Mouse (Mus musculus): ENCODE measurements at regions not wholly inside any gene's neighbourhood (a gene's known extent, or its start where the extent isn't known, plus 50 kb on each side); places are given as distances from the start of the nearest gene placed in this dataset.
A peak's percentile ranks its signal among the peaks of the same experiment; 100 is the strongest.

DNA sequence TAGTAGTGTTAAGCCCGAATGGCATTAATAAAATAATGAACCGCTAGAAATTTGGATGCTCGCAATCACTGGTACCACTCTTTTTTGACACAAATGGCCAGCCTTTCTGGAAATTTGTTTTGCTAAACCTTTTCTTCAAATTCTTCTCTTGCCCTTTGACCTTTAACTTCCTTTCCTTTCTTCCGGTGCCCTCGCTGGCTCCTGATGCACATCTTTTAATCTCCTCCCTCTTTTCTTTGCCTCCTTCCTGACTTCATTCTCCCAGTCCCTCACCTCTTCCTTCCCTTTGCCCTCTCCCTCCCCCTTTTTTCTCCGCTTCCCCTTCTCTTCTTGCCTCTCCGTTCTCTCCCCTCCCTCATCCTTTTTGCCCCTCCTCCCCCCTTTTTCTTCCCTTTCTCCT, 118.3 kb upstream of the Zfhx3 start:
- Histone ChIP-seq H3K9ac (replicated peaks; ENCODE audit: low read depth, low read length) (no peak overlapping the region; the same call in 1 of the 2 replicates), H3K4me1 (ENCODE audit: control insufficient read depth, insufficient read depth, low read length) (peaks cover 10% of the 10 kb centered on the region), H3K4me2 (ENCODE audit: low read depth, low read length) (peak overlapping the region; percentile 44; the same call in 1 of the 2 replicates), H3K27ac (ENCODE audit: low read depth, low read length) (no peak overlapping the region), H3K9me3 (ENCODE audit: control insufficient read depth, low read length) (no peaks in the 10 kb centered on the region), H3K36me3 (ENCODE audit: control insufficient read depth, insufficient read depth, low read length) (no peaks in the 10 kb centered on the region), H3K4me3 (ENCODE audit: low read depth, low read length) (no peak overlapping the region), H3K27me3 (ENCODE audit: control insufficient read depth, insufficient read depth, low read length) (no peaks in the 10 kb centered on the region)
- 17% methylated on average over 7 of the region's 7 CpGs for WGBS
- no peak for ATAC-seq (ENCODE audit: low read depth)

DNA sequence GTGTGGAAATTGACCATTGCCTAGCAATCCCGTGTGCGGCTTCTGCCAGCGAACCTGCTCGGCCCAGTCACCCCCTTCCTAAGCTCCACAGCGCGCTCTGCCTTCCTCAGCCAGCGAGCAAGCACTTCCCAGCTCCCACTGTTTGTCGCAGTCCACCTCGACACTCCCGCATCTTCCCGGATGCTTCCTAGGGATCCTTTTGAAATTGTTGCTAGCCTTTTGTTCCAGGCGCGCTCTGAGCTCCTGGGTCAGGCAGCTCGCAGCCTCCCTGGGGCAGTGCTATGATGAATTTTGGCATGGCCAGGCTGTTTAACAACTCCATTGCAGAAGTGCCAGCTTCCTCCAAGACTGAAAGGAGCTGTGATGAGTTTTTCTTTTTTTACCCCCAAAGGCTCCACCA, 117.8 kb upstream of the Zfhx3 start:
- no peaks in the 10 kb centered on the region for H3K27me3 ChIP-seq (ENCODE audit: control insufficient read depth, insufficient read depth, low read length)
- peak overlapping the region; percentile 44 for H3K4me2 ChIP-seq (ENCODE audit: low read depth, low read length)
- peak overlapping the region; percentile 13; the same call in 1 of the 2 replicates for H3K4me3 ChIP-seq (ENCODE audit: low read depth, low read length)
- H3K9me3 ChIP-seq (ENCODE audit: control insufficient read depth, low read length), result no peaks in the 10 kb centered on the region
- H3K36me3 ChIP-seq (ENCODE audit: control insufficient read depth, insufficient read depth, low read length), result no peaks in the 10 kb centered on the region
- H3K9ac ChIP-seq (replicated peaks; ENCODE audit: low read depth, low read length), result peak overlapping the region; percentile 48; the same call in 1 of the 2 replicates
- 0% methylated on average over 14 of the region's 14 CpGs for WGBS
- peaks cover 6% of the 10 kb centered on the region; the same call in 1 of the 2 replicates for H3K4me1 ChIP-seq (ENCODE audit: control insufficient read depth, insufficient read depth, low read length)
- no peak overlapping the region for H3K27ac ChIP-seq (ENCODE audit: low read depth, low read length)
- ATAC-seq (ENCODE audit: low read depth), result no peak

DNA sequence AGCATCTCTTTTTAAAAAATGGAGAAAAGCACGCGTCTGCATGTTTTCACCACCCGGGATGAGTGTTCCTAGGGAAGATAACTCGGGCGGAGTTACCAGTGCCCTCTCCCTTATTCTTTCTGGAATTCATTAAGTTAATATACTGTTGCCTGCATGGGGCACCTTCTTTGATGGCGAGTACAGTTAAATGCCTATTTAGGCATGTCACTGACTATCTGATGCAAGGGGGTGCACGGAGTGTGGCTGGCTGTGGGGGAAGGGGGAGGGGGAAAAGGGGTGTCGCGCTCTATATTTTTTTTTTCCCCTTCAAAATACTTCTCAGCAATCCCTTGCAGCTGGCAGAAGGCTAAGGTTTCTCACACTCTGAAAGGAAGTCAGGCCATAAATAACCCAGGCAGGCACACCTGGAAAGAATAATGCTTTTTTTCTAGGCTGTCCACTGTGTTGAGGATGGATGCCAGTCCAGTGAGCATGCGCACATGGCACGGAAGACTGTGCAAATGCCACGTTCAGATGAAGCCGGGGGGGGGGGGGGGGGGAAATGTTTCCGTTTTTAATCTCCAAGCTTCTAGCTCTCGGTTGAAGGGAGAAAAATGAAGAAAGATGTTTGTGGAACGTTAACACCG, 114.8 kb upstream of the Zfhx3 start:
- no peak overlapping the region for H3K9ac ChIP-seq (replicated peaks; ENCODE audit: low read depth, low read length)
- H3K27me3 ChIP-seq (ENCODE audit: control insufficient read depth, insufficient read depth, low read length), result no peaks in the 10 kb centered on the region
- no peaks in the 10 kb centered on the region for H3K9me3 ChIP-seq (ENCODE audit: control insufficient read depth, low read length)
- no peaks in the 10 kb centered on the region for H3K36me3 ChIP-seq (ENCODE audit: control insufficient read depth, insufficient read depth, low read length)
- 48% methylated on average over 16 of the region's 17 CpGs for WGBS
- H3K4me2 ChIP-seq (ENCODE audit: low read depth, low read length), result no peak overlapping the region
- no peak for ATAC-seq (ENCODE audit: low read depth)
- H3K4me3 ChIP-seq (ENCODE audit: low read depth, low read length), result no peak overlapping the region
- no peak overlapping the region for H3K27ac ChIP-seq (ENCODE audit: low read depth, low read length)
- H3K4me1 ChIP-seq (ENCODE audit: control insufficient read depth, insufficient read depth, low read length), result no peaks in the 10 kb centered on the region

DNA sequence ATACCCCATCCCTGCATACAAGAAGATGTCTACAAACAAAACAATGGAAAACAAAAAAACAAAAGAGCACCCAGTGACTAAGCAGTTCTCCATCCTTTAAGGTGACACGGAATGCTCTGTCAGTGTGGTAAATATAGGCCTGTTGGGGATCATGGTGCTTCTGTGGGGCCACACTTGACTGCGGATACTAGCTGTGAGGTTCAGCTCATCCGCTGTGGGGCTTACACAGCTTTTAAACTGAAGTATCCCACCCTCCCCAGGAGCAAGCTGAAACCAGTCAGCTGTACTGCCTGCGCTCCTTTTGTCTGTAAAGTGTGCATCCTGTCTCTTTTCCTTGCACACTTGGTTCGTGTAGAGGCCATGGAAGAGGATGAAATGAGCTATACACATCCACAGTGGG, 113.9 kb upstream of the Zfhx3 start:
- no peak for ATAC-seq (ENCODE audit: low read depth)
- no peaks in the 10 kb centered on the region for H3K36me3 ChIP-seq (ENCODE audit: control insufficient read depth, insufficient read depth, low read length)
- no peak overlapping the region for H3K9ac ChIP-seq (replicated peaks; ENCODE audit: low read depth, low read length)
- H3K27ac ChIP-seq (ENCODE audit: low read depth, low read length), result no peak overlapping the region
- WGBS, result 86% methylated on average over 5 of the region's 5 CpGs
- no peaks in the 10 kb centered on the region for H3K9me3 ChIP-seq (ENCODE audit: control insufficient read depth, low read length)
- no peaks in the 10 kb centered on the region for H3K4me1 ChIP-seq (ENCODE audit: control insufficient read depth, insufficient read depth, low read length)
- H3K27me3 ChIP-seq (ENCODE audit: control insufficient read depth, insufficient read depth, low read length), result no peaks in the 10 kb centered on the region
- no peak overlapping the region for H3K4me3 ChIP-seq (ENCODE audit: low read depth, low read length)
- no peak overlapping the region for H3K4me2 ChIP-seq (ENCODE audit: low read depth, low read length)

DNA sequence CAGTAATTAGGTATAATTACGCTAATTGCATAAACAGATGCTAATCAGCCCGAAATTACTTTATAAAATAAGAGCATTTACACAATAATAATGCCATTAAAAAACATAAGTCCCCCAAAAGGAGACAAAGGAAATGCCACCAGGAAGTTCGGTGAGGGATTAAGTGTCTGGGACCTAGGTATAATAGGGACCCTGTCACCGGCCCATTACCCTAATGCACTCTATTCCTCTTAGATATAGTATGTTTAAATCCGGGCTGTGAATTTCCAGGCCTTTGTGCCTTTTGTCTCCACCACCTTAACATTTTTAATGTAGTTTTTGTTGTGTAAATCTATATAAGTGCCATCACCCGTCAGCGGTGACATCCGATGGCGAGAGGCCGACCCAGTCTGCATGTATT, 109.0 kb upstream of the Zfhx3 start:
- Histone ChIP-seq H3K27me3 (ENCODE audit: control insufficient read depth, insufficient read depth, low read length) (no peaks in the 10 kb centered on the region), H3K4me2 (ENCODE audit: low read depth, low read length) (no peak overlapping the region), H3K4me1 (ENCODE audit: control insufficient read depth, insufficient read depth, low read length) (no peaks in the 10 kb centered on the region), H3K36me3 (ENCODE audit: control insufficient read depth, insufficient read depth, low read length) (no peaks in the 10 kb centered on the region), H3K4me3 (ENCODE audit: low read depth, low read length) (no peak overlapping the region), H3K9ac (replicated peaks; ENCODE audit: low read depth, low read length) (no peak overlapping the region), H3K9me3 (ENCODE audit: control insufficient read depth, low read length) (no peaks in the 10 kb centered on the region), H3K27ac (ENCODE audit: low read depth, low read length) (no peak overlapping the region)
- WGBS, result 52% methylated on average over 10 of the region's 10 CpGs
- ATAC-seq (ENCODE audit: low read depth), result no peak

DNA sequence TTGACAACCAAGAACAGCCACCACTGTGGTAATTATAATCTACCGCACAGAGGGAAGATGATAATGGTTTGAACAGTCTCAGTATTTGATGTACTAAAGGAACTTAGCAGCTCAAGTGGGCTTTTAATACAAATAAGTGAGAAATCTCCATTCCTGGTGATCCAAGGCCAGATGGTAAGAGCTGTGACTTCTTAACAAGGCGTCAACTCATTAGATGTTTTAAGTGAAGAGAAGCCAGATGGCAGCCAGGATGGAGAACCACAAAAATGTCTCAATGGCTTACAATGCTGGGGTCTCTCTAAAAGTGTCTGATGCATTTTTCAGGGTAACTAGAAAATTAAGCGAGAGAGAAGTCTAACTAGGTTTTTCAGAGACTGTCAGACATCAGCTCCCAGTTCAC, 96.3 kb upstream of the Zfhx3 start:
- H3K4me2 ChIP-seq (ENCODE audit: low read depth, low read length), result no peak overlapping the region
- no peaks in the 10 kb centered on the region for H3K4me1 ChIP-seq (ENCODE audit: control insufficient read depth, insufficient read depth, low read length)
- no peak overlapping the region for H3K27ac ChIP-seq (ENCODE audit: low read depth, low read length)
- no peaks in the 10 kb centered on the region for H3K36me3 ChIP-seq (ENCODE audit: control insufficient read depth, insufficient read depth, low read length)
- H3K9ac ChIP-seq (replicated peaks; ENCODE audit: low read depth, low read length), result no peak overlapping the region
- H3K9me3 ChIP-seq (ENCODE audit: control insufficient read depth, low read length), result no peaks in the 10 kb centered on the region
- no peak overlapping the region for H3K4me3 ChIP-seq (ENCODE audit: low read depth, low read length)
- WGBS, result 88% methylated on average over 3 of the region's 3 CpGs
- no peaks in the 10 kb centered on the region for H3K27me3 ChIP-seq (ENCODE audit: control insufficient read depth, insufficient read depth, low read length)
- ATAC-seq (ENCODE audit: low read depth), result no peak

DNA sequence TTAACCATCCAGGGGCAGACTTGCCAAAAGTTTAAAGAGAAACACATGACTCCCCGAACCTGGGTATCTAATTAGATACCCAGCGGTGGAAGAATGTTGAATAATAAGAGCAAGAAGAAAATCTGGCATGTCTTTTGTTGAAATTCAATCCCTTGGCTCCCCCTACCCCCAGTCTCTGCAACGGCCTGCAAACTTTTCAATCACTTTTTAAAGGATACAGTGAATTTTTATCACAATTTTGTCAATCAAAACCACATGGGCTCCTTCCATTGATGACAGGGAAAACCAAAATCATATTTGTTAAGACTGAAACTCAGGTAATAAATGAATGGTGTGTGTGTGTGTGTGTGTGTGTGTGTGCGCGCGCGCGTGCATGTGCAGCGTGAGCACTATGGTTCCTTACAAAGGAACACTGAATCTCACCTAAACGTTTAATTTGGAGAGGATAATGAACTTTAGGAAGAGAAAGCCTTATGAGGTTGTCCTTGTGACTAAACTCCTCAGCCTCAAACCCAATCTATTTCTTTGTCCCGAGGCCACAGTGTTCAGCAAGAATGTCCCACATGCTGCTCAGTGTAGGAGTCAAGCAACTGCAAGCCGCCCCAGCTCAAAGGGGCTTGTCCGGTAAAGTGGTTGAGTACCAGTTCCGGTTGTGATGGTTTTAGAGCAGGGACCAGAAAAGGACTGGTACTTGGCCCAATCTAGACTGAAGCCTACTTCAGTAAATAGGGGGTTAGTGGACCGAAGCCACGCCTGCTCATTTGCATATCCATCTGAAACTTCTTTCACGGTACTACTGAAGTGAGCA, 91.0 kb upstream of the Zfhx3 start:
- ATAC-seq (ENCODE audit: low read depth), result no peak
- Histone ChIP-seq H3K9me3 (ENCODE audit: control insufficient read depth, low read length) (no peaks in the 10 kb centered on the region), H3K4me2 (ENCODE audit: low read depth, low read length) (no peak overlapping the region), H3K27ac (ENCODE audit: low read depth, low read length) (no peak overlapping the region), H3K36me3 (ENCODE audit: control insufficient read depth, insufficient read depth, low read length) (no peaks in the 10 kb centered on the region), H3K9ac (replicated peaks; ENCODE audit: low read depth, low read length) (no peak overlapping the region), H3K4me1 (ENCODE audit: control insufficient read depth, insufficient read depth, low read length) (no peaks in the 10 kb centered on the region), H3K27me3 (ENCODE audit: control insufficient read depth, insufficient read depth, low read length) (no peaks in the 10 kb centered on the region), H3K4me3 (ENCODE audit: low read depth, low read length) (no peak overlapping the region)
- WGBS, result 79% methylated on average over 17 of the region's 17 CpGs

DNA sequence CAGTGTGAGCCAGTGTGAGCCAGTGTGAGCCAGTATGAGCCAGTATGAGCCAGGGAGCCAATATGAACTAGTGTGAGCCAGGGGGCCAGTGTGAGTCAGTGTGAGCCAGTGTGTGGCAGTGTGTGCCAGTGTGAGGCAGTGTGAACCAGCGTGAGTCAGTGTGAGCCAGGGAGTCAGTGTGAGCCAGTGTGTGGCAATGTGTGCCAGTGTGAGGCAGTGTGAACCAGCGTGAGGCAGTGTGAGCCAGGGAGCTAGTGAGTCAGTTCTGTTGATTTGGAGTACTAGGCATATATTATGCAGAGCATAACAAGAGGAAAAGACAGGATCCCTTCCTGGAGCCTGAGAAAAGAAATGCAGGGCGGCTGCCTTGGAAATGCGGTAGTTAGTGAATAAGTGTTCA, 82.7 kb upstream of the Zfhx3 start:
- 91% methylated on average over 4 of the region's 4 CpGs for WGBS
- Histone ChIP-seq H3K4me1 (ENCODE audit: control insufficient read depth, insufficient read depth, low read length) (no peaks in the 10 kb centered on the region), H3K27me3 (ENCODE audit: control insufficient read depth, insufficient read depth, low read length) (no peaks in the 10 kb centered on the region), H3K36me3 (ENCODE audit: control insufficient read depth, insufficient read depth, low read length) (no peaks in the 10 kb centered on the region), H3K9me3 (ENCODE audit: control insufficient read depth, low read length) (no peaks in the 10 kb centered on the region), H3K4me3 (ENCODE audit: low read depth, low read length) (no peak overlapping the region), H3K4me2 (ENCODE audit: low read depth, low read length) (no peak overlapping the region), H3K27ac (ENCODE audit: low read depth, low read length) (no peak overlapping the region), H3K9ac (replicated peaks; ENCODE audit: low read depth, low read length) (no peak overlapping the region)
- ATAC-seq (ENCODE audit: low read depth), result no peak

DNA sequence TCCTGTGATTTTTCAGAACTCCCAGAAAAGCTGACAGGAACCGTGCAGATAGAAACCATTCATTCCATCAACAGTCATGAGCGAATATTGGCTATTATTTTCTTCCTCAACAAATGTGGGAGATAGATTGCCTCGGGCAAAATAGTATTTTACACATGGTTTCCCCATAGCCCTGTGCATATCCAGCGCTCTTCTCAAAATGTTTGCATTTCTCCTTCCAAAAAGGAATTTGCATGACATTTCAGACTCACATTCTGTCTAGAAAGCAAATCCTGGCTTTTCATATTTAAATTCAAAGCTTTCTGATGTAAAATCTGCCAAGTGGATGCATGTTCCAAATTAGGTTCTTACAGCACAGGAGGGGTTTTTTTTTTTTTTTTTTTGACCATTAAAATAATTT, 82.2 kb upstream of the Zfhx3 start:
- ATAC-seq (ENCODE audit: low read depth), result no peak
- Histone ChIP-seq H3K4me1 (ENCODE audit: control insufficient read depth, insufficient read depth, low read length) (no peaks in the 10 kb centered on the region), H3K4me2 (ENCODE audit: low read depth, low read length) (no peak overlapping the region), H3K4me3 (ENCODE audit: low read depth, low read length) (no peak overlapping the region), H3K9ac (replicated peaks; ENCODE audit: low read depth, low read length) (no peak overlapping the region), H3K9me3 (ENCODE audit: control insufficient read depth, low read length) (no peaks in the 10 kb centered on the region), H3K27ac (ENCODE audit: low read depth, low read length) (no peak overlapping the region), H3K27me3 (ENCODE audit: control insufficient read depth, insufficient read depth, low read length) (no peaks in the 10 kb centered on the region), H3K36me3 (ENCODE audit: control insufficient read depth, insufficient read depth, low read length) (no peaks in the 10 kb centered on the region)
- WGBS, result 69% methylated on average over 4 of the region's 4 CpGs
